Mouse (Mus musculus) gastrocnemius, postnatal 10 days (tissue): Measurements from ENCODE around the gene Isoc2b. TPM values are rescaled to one million over a fixed set of nuclear protein-coding genes. Genes with fewer than 3 reads are reported as not detected.
"Not testable (repeated sequence)": the region's sequence is repeated elsewhere in the genome, so short reads cannot be mapped to it uniquely, and the experiment has no call there.

Experiments used
- DNase-seq: peaks from one replicate; pipeline ENCODE4 v3.0.0; 2021; ENCODE audit warnings: mixed read lengths
- total RNA-seq, 2 experiments: library from RNA; stranded (reverse); gene quantifications; 2 replicates each; pipeline ENCODE4 v1.2.3; 2021

Gene Isoc2b
- total RNA-seq, 2 experiments from 2014 or later, result 1.9 to 4.3 TPM

DNA sequence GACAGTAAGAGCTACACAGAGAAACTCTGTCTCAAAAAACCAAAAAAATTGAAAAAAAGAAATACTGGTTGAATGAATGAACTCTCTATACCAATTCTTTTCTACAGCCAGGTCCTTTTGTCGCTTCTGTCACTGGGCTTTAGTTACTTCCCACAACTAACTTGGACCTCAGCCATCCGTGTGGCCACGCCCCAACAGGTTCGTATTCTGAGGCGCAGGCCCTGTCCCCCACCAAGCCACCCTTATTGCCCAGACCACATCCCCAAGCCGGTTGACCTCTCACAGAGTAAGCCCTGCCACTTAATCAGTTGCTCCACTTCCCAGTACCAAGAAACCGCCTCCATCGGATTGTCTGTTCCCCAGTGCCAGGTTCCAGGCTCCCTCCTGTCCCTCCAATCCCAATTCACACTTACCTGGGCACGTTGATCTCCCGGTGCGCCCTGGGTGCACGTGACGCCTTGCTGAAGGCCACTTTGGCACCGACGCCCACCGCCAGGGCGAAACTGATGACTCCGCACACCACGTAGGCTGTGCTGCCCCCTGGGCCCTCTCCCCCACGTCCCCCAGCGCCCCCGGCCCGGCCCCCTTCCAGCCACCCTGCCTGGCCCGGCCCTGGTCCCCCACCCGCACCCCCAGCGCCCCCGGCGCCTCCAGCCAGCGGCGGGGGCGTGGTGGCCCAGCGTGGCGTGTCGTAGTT is 34.3 kb downstream of the Isoc2b start:
- no peak for DNase-seq

DNA sequence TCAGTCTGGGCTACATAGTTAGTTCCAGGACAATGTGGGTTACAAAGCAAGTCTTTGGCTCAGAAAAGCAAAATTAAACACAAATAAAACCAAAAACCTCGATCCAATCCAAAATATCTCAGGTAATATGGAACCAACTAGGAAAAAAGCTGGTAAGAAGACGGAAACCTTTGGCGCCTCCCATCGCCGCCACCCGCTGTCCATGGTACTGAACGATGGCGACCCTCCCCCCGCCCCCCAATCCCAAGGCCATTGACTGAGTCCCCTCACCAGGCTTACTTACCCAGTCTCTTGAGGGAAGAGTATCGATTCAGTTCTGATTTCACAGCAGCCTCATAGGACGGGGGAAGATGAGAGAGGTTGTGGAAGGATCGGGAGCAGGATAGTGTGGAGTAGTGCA is 39.6 kb downstream of the Isoc2b start:
- DNase-seq, result no peak

DNA sequence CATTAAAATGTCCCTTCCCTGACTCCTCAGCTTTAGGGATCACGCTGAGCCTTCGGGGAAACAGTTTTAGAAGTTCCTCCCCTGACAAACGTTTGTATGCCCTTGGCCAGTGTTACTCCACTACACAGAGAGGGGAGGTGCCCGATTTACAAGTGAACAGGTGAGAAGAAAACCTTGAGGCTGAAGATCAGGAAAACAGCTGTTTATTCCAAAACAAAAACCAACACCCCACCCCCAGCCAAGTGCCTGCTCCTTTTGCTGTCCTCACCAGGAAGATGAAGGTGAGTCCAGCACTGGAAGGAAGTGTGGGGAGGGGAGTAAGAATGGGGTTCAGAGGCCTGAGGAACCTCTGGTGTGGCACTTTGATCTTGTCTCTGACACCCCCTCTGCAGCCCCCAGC is 44.7 kb downstream of the Isoc2b start:
- DNase-seq, result no peak

DNA sequence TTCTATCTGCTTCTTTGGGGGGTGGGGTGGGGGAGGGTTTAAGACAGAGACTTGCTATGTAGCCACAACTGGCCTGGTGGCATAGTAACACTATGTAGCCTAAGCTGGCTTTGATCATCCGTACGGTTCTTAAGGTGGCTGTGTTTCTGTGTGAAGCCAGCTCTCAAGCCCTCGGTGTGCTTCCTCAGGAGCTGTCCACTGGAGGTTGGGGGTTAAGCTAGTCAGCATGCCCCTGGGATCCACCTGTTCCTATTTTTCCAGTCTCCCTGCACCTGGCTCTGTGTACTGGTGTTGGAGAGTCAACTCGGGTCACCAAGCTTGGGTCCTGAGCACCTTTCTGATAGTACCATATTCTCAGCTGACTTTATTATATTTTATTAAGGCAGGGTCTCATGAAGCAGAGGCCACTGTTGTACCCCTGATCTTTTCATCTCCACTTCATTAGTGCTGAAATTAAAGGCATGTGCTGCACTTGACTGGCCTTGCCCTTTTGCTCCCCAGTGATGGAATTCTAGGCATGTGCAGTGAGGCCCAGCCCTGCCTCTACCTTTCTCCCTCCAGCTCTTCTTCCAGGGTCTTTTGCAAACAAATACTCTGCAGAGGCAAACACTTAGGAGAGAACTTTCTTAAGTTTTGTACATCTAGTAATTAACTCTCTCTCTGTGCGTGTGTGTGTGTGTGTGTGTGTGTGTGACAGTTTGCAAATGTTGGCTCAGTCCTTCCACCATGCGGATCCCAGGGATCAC is 47.7 kb downstream of the Isoc2b start:
- no peak for DNase-seq

DNA sequence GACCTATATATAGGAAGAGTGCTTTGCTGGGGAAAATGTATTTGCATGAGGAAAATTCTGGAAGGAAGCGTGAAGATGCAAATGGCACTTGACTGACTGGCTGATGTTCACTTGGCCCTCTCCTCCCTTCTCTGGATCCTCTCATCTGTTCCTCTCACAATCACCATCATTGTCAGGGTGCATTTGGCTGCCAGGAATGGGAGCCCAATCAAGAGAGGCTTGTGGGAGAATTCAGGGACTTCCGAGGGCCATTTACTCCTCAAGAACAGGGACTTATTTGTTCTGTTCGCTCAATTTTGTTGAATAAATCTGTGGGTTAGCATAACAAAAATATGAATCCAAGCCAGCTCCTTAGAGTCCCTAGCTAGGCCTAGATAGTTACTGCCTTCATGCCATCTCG is 48.4 kb downstream of the Isoc2b start:
- no peak for DNase-seq

DNA sequence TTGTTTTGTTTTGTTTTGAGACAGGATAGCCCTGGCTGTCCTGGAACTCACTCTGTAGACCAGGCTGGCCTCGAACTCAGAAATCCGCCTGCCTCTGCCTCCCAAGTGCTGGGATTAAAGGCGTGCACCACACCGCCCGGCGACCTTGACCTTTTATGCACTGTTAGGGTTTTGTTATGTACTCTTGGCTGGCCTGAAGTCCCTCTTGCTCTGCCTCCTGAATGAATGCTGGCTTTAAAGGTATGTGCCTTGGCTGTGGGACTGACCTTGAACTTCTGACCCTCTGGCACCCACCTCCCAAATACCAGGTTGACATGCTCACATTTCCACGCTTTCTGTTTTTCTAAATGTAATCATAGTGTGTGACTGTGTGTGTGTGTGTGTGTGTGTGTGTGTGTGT is 49.1 kb downstream of the Isoc2b start:
- DNase-seq, result not testable (repeated sequence)

DNA sequence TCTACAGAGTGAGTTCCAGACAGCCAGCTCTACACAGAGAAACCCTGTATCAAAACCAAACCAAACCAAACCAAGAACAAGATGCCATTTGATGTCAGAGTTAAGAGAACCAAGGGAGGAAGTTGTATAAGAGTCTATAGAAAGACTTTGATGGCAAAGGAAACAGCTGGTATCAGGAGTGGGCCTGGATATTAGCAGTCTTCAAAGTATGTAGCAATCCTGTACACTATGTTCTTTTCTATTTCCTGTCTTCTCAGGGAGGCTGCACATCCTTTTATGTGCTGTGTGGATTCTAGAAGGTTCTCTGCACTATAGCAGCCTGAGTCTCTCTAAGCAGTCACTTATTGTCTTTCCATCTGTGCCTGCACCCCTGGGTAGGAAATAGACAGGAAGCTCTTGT is 53.5 kb downstream of the Isoc2b start:
- no peak for DNase-seq

DNA sequence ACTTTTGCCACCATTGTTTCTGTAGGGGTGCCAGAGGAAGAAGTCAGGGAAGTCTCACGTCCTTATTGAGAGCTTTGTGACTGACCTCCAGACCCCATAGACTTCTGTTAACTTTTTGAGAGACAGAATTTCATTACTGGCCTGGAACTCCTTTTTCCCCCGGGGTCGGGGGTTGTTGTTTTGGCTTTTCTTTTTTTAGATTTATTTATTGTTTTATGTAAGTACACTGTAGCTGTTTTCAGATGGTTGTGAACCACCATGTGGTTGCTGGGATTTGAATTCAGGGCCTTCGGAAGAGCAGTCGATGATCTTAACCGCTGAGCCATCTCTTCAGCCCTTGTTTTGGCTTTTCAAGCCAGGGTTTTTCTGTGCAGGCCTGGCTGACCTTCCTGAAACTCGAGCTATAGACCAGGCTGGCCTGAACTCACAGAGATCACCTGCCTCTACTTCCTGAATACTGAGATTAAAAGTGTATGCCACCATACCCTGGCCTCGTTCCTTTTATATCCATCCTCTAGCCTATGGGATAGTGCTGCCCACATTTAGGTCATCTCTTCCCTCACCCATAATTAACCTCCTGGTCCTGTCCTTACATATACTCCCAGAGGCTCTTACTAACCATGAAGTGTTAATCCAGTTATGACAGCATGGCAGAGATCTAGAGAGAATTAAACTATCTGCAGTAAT is 56.8 kb downstream of the Isoc2b start:
- no peak for DNase-seq

DNA sequence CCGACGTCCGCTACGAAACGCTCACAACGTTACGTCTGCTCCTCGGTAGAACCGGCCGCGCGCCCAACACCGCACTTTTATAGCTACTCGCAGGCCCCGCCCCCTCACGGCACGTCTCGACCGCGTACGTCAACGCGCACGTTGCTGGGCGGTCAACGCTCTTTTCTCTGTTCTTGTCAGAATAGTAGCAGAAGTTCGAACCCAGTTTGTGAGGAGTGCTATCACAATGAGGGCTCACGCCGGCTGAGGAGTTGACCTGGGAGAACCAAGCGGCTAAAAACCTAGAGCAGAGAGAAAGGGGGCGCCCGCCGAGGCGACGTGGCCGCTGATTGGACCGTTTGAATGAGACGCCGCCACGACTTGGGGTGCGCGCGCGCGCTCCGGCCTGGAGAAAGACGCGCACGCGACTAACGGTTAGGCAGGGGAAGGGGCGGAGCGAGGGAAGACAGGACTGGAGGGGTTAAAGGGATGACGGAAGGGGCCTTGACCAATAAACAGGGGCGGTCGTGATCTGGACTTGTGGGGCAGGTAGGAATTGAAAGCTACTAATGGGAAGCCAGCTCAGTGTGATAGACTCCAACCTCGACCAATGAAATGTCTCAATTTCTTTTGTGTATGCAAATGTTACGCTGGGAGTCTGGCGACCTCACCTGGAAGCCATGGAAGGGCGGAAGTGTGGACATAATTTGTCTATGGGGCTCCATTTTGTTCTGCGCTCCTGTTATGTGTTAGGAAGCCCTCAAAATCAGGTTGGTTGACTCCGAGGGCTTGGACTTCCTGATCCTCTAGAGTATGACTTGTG is 57.6 kb downstream of the Isoc2b start, which contains the start of gene Ube2s:
TSS of gene Ube2s (minus strand) at position 288 of the 802 bp plus-strand sequence.
- peak; percentile 97 for DNase-seq

DNA sequence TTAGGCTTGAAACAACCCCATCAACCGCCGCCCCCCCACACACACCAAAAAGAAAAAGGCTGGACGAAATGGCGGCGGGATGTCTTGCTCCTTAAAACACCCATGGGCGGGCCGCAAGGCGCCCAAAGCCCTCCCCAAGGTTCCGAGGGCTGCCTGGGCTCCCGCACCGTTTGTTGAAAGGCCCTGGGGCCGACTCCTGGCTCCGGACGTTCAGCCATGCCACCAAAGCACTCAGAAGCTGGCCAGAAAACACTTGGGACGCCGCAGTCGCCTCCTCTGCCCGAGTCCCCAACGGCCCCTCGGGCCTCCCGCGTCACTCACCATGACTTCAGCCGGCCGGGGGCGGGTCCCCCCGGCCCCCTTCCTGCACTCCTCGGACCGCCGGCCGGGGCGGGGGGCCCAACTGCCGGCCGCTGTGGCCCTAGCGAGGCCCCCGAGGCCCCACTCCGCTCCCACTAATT is 58.2 kb downstream of the Isoc2b start:
- DNase-seq, result no peak

DNA sequence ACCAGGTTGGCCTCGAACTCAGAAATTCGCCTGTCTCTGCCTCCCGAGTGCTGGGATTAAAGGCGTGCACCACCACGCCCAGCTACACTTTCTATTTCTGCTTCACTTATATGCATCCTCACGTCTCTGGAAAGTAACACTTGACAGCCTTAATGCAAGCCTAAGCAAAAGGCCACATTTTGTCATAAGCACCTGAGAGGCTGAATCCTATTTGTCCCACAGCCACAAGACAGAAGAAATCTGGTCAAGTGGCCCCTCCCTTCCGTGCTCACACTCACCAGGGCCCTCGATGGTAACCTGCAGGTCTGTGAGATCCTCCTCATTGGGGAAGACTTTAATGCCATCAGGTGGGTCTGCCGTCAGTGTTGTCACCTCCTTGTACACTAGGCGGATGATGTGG is 58.9 kb downstream of the Isoc2b start:
- DNase-seq, result not testable (repeated sequence)

DNA sequence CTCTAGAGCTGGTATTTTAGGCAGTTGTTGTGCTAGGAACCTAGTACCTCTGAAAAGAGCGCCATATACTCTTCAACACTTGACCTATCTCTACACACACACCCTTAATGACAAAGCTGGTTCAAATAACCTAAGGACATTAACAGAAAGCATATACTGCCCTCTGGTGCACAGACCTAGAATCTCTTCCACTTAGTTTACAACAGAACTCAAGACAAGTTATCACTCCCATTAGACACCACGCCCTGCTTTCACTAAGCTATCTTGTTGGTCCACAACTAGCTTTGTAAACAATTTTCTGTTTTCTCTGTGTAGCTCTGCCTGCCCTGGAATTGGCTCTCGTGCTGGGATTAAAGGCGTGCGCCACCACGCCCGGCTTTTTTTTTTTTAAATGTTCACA is 63.3 kb downstream of the Isoc2b start:
- no peak for DNase-seq

DNA sequence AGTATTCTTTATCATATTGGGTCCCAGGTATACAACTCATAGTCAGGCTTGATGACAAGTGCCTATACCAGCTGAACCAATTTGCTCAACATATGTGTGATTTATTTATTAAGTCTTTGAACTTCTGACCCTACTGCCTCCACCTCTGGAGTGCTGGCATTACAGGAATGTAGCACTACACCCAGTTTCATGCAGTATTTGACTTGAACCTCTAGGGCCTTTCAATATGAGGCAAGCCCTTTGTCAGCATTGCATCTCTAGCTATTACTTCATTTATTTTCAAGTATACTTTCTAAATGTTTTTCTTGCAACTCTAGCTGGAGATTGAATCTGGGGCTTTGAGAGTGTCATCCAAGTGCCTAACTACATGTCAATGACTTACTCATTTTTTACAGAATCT is 67.8 kb downstream of the Isoc2b start:
- no peak for DNase-seq

DNA sequence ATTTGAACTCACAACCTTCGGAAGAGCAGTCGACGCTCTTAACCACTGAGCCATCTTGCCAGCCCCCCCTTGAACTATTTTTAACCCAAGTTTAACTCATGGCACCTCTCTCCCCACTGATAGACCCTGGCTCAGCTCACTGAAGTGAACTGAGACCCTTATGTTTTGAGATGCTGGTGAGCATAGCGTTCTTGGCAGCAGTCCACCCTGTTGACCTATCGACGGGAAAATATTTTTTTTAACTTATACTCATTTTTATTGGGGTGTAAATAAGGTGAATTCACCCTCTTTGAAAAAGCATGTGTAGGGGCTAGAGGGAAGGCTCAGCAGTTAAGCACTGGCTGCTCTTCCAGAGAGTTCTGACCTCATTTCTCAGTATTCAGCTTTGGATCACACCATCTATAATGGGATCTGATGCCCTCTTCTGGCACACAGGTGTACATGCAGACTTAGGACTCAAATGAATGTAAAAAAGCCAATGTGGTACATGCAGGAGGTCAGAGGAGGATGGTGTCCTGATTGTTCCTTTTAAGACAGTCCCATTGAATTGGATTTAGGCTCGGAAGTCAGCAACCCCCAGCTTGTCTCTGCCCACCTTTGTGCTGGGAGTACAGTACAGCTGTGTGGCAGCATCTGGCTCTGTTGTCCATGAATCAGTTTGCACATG is 74.2 kb downstream of the Isoc2b start:
- DNase-seq, result no peak

Other genes with a start within 250 kb of the Isoc2b start
- 1 to 10 TPM; 4.6 to 5.2 TPM for gene Tmem86b, start 238.8 kb downstream of the Isoc2b start, total RNA-seq
- 10 to 100 TPM; 53.0 to 58.1 TPM for gene Ppp6r1, start 211.2 kb downstream of the Isoc2b start, total RNA-seq
- gene Hspbp1, start 185.2 kb downstream of the Isoc2b start, total RNA-seq, result 10 to 100 TPM; 22.1 to 23.3 TPM
- 1 to 10 TPM; 3.3 to 4.6 TPM for gene Brsk1, start 179.7 kb downstream of the Isoc2b start, total RNA-seq
- under 1 TPM in 1 of 2 experiments, not detected in 1; 0.27 TPM for gene Tmem150b, start 145.0 kb downstream of the Isoc2b start, total RNA-seq
- gene Kmt5c, start 130.1 kb downstream of the Isoc2b start, total RNA-seq, result 10 to 100 TPM; 20.6 to 34.1 TPM
- 1 to 10 TPM; 4.3 to 5.4 TPM for gene Cox6b2, start 117.2 kb downstream of the Isoc2b start, total RNA-seq
- not detected for gene Fam71e2, start 99.0 kb downstream of the Isoc2b start, total RNA-seq
- gene Il11, start 87.4 kb downstream of the Isoc2b start, total RNA-seq, result under 1 TPM; 0.20 to 0.31 TPM
- not detected for gene Tmem190, start 87.3 kb downstream of the Isoc2b start, total RNA-seq
- 1 to 10 TPM; 3.5 to 6.3 TPM for gene Tmem238, start 80.6 kb downstream of the Isoc2b start, total RNA-seq
- 100 to 1,000 TPM; 796 to 873 TPM for gene Rpl28, start 77.4 kb downstream of the Isoc2b start, total RNA-seq
- 100 to 1,000 TPM in 1 of 2 experiments, 10 to 100 TPM in 1; 91.1 to 107 TPM for gene Ube2s, start 57.7 kb downstream of the Isoc2b start, total RNA-seq
- gene Shisa7, start 25.6 kb downstream of the Isoc2b start, total RNA-seq, result under 1 TPM; 0.12 to 0.18 TPM
- gene Isoc2a, start 6.9 kb upstream of the Isoc2b start, total RNA-seq, result 10 to 100 TPM; 13.3 to 14.3 TPM
- under 1 TPM in 1 of 2 experiments, not detected in 1; 0.19 TPM for gene Gm36210, start 36.3 kb upstream of the Isoc2b start, total RNA-seq
- gene Zfp628, start 45.0 kb upstream of the Isoc2b start, total RNA-seq, result 10 to 100 TPM in 1 of 2 experiments, 1 to 10 TPM in 1; 9.9 to 10.5 TPM
- gene Nat14, start 51.8 kb upstream of the Isoc2b start, total RNA-seq, result 1 to 10 TPM; 1.9 to 4.4 TPM
- gene Ssc5d, start 55.5 kb upstream of the Isoc2b start, total RNA-seq, result 10 to 100 TPM; 43.3 to 55.0 TPM
- 10 to 100 TPM; 31.0 to 46.5 TPM for gene Sbk2, start 94.1 kb upstream of the Isoc2b start, total RNA-seq
- gene Sbk3, start 100.9 kb upstream of the Isoc2b start, total RNA-seq, result under 1 TPM in 1 of 2 experiments, not detected in 1; 0.28 TPM
- gene Zfp579, start 125.9 kb upstream of the Isoc2b start, total RNA-seq, result 10 to 100 TPM; 15.2 to 18.2 TPM
- 1 to 10 TPM; 6.9 to 8.0 TPM for gene Zfp524, start 144.2 kb upstream of the Isoc2b start, total RNA-seq
- gene Fiz1, start 144.4 kb upstream of the Isoc2b start, total RNA-seq, result 10 to 100 TPM; 16.4 to 20.0 TPM
- not detected for gene Gm44973, start 145.2 kb upstream of the Isoc2b start, total RNA-seq
- gene Zfp865, start 150.1 kb upstream of the Isoc2b start, total RNA-seq, result 10 to 100 TPM; 16.8 to 21.0 TPM
- 1 to 10 TPM in 1 of 2 experiments, under 1 TPM in 1; 0.35 to 1.4 TPM for gene Ccdc106, start 150.3 kb upstream of the Isoc2b start, total RNA-seq
- under 1 TPM in 1 of 2 experiments, not detected in 1; 0.49 TPM for gene 4632433K11Rik, start 163.9 kb upstream of the Isoc2b start, total RNA-seq
- 1 to 10 TPM; 4.9 to 6.0 TPM for gene Zfp784, start 168.2 kb upstream of the Isoc2b start, total RNA-seq
- gene Zfp580, start 181.3 kb upstream of the Isoc2b start, total RNA-seq, result 1 to 10 TPM; 7.3 to 10.0 TPM
- gene U2af2, start 191.9 kb upstream of the Isoc2b start, total RNA-seq, result 10 to 100 TPM; 70.2 to 94.0 TPM
- 100 to 1,000 TPM in 1 of 2 experiments, 10 to 100 TPM in 1; 96.7 to 110 TPM for gene Epn1, start 210.0 kb upstream of the Isoc2b start, total RNA-seq
- gene Rfpl4, start 246.7 kb upstream of the Isoc2b start, total RNA-seq, result not detected